Mouse (Mus musculus): ENCODE measurements at regions not wholly inside any gene's neighbourhood (a gene's known extent, or its start where the extent isn't known, plus 50 kb on each side); places are given as distances from the start of the nearest gene placed in this dataset.

DNA sequence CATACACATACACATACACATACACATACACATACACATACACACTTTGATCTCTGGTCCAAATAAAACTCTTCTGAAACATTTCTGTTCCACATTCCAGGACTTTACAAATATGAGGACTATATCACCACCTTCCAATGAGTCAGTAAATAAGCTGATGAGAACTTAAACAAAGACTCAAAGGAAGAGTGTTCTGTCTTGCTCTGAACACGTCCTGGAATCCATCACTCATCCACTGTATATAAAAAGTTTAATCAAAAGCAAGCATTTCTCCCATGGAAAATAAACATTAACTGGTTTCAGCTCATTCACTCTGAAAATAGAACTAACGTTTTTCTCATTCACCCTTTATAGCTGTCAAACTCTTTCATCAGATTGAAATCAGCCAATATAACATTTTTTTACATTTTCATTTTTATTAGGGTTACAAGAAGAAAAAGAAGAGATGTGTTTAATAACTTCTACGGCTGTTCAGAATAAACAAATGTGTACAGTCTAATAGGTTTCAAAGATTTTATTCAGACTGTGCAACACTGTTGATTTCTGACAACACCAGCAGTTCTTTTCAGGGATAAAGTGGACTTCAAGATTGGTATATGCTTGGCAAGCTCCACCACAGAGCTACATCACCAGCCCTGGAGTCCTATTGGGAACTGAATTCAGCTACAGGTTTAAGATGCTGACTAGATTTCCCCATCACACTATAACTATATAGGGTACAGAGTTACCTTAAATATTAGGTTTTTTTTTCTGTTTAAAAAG lies 151.0 kb upstream of the Tmtc1 start:
- H3K4me3 ChIP-seq, result no peak overlapping the region
- 71% methylated on average over 3 of the region's 3 CpGs for whole genome bisulfite sequencing

GRCm38 (mm10) chr6:148588971-148589370 lies 144.8 kb upstream of the Tmtc1 start:
- Histone ChIP-seq H3K36me3 (replicated peaks) (no peaks in the 10 kb centered on the region), H3K27me3 (replicated peaks; ENCODE audit: low read depth, poor library complexity, severe bottlenecking) (no peaks in the 10 kb centered on the region), H3K4me1 (no peaks in the 10 kb centered on the region), H3K4me3 (no peak overlapping the region), H3K9me3 (no peaks in the 10 kb centered on the region), H3K27ac (replicated peaks) (no peak overlapping the region)
- WGBS, result 79% methylated on average over 4 of the region's 4 CpGs
- DNase-seq (ENCODE audit: low spot score), result no peak

More for the DNA sequence above, 151.0 kb upstream of the Tmtc1 start:
- Histone ChIP-seq H3K36me3 (replicated peaks) (no peaks in the 10 kb centered on the region), H3K27me3 (replicated peaks; ENCODE audit: low read depth, poor library complexity, severe bottlenecking) (peaks cover 8% of the 10 kb centered on the region; the same call in 1 of the 2 replicates), H3K27ac (replicated peaks) (no peak overlapping the region), H3K9me3 (no peaks in the 10 kb centered on the region), H3K4me1 (peaks cover 18% of the 10 kb centered on the region)
- DNase-seq (ENCODE audit: low spot score), result no peak

GRCm38 (mm10) chr6:148586439-148587321 lies 142.5 kb upstream of the Tmtc1 start:
- no peaks in the 10 kb centered on the region for H3K9me3 ChIP-seq
- WGBS, result 83% methylated on average over 10 of the region's 10 CpGs
- no peak overlapping the region for H3K27ac ChIP-seq (replicated peaks)
- no peaks in the 10 kb centered on the region for H3K27me3 ChIP-seq (replicated peaks; ENCODE audit: low read depth, poor library complexity, severe bottlenecking)
- DNase-seq (ENCODE audit: low spot score), result no peak
- H3K36me3 ChIP-seq (replicated peaks), result no peaks in the 10 kb centered on the region
- H3K4me3 ChIP-seq, result no peak overlapping the region
- no peaks in the 10 kb centered on the region for H3K4me1 ChIP-seq

DNA sequence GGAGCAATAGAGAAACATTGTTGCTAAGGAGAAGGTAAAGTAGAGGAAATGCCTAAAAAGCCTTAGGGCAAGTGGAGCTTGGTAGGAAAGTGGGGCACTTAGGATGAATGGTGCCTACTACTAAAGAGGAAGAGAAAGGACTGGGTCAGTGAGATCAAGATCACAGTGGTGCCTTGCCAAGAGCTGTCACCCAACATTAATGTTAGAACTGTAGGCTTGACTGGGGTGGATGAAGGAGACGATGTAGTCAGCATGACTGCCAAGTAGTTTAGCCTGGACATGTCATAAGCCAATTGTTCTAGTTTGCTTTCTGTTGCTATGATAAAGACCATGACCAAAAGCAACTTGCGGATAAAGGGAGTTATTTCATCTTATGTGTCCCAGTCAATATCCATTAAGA lies 139.9 kb upstream of the Tmtc1 start:
- H3K27me3 ChIP-seq (replicated peaks; ENCODE audit: low read depth, poor library complexity, severe bottlenecking), result no peaks in the 10 kb centered on the region
- H3K36me3 ChIP-seq (replicated peaks), result no peaks in the 10 kb centered on the region
- no peaks in the 10 kb centered on the region for H3K9me3 ChIP-seq
- H3K4me3 ChIP-seq, result no peak overlapping the region
- DNase-seq (ENCODE audit: low spot score), result no peak
- no peak overlapping the region for H3K27ac ChIP-seq (replicated peaks)
- WGBS, result 87% methylated on average over 2 of the region's 2 CpGs
- H3K4me1 ChIP-seq, result no peaks in the 10 kb centered on the region

- no peaks in the 10 kb centered on the region for H3K27me3 ChIP-seq (replicated peaks; ENCODE audit: low read depth, poor library complexity, severe bottlenecking)
- 83% methylated on average over 3 of the region's 3 CpGs for WGBS
These were observed 134.1 kb upstream of the Tmtc1 start for GRCm38 (mm10) chr6:148578281-148578680.

GRCm38 (mm10) chr6:148577663-148578062 lies 133.5 kb upstream of the Tmtc1 start:
- no peak for DNase-seq (ENCODE audit: low spot score)
- Histone ChIP-seq H3K4me1 (no peaks in the 10 kb centered on the region), H3K27me3 (replicated peaks; ENCODE audit: low read depth, poor library complexity, severe bottlenecking) (no peaks in the 10 kb centered on the region), H3K36me3 (replicated peaks) (no peaks in the 10 kb centered on the region), H3K4me3 (no peak overlapping the region), H3K27ac (replicated peaks) (no peak overlapping the region), H3K9me3 (no peaks in the 10 kb centered on the region)
- 82% methylated on average over 3 of the region's 3 CpGs for WGBS

More at GRCm38 (mm10) chr6:148578281-148578680, 134.1 kb upstream of the Tmtc1 start:
- Histone ChIP-seq H3K9me3 (no peaks in the 10 kb centered on the region), H3K36me3 (replicated peaks) (no peaks in the 10 kb centered on the region), H3K27ac (replicated peaks) (no peak overlapping the region), H3K4me3 (no peak overlapping the region), H3K4me1 (no peaks in the 10 kb centered on the region)
- DNase-seq (ENCODE audit: low spot score), result no peak

- 89% methylated on average over 7 of the region's 7 CpGs for WGBS
- no peak for DNase-seq (ENCODE audit: low spot score)
- Histone ChIP-seq H3K36me3 (replicated peaks) (no peaks in the 10 kb centered on the region), H3K9me3 (no peaks in the 10 kb centered on the region), H3K4me1 (no peaks in the 10 kb centered on the region), H3K27ac (replicated peaks) (no peak overlapping the region), H3K4me3 (no peak overlapping the region), H3K27me3 (replicated peaks; ENCODE audit: low read depth, poor library complexity, severe bottlenecking) (no peaks in the 10 kb centered on the region)
These were observed 130.7 kb upstream of the Tmtc1 start for GRCm38 (mm10) chr6:148574742-148575453.

- DNase-seq (ENCODE audit: low spot score), result no peak
- no peaks in the 10 kb centered on the region for H3K9me3 ChIP-seq
- no peak overlapping the region for H3K27ac ChIP-seq (replicated peaks)
- H3K36me3 ChIP-seq (replicated peaks), result no peaks in the 10 kb centered on the region
- WGBS, result 83% methylated on average over 5 of the region's 5 CpGs
- H3K27me3 ChIP-seq (replicated peaks; ENCODE audit: low read depth, poor library complexity, severe bottlenecking), result no peaks in the 10 kb centered on the region
- H3K4me3 ChIP-seq, result no peak overlapping the region
- no peaks in the 10 kb centered on the region for H3K4me1 ChIP-seq
These were observed 128.0 kb upstream of the Tmtc1 start for GRCm38 (mm10) chr6:148572201-148572600.

- H3K36me3 ChIP-seq (replicated peaks), result no peaks in the 10 kb centered on the region
- DNase-seq (ENCODE audit: low spot score), result no peak
- H3K27ac ChIP-seq (replicated peaks), result no peak overlapping the region
- no peaks in the 10 kb centered on the region for H3K9me3 ChIP-seq
- WGBS, result 82% methylated on average over 3 of the region's 3 CpGs
- no peak overlapping the region for H3K4me3 ChIP-seq
- H3K27me3 ChIP-seq (replicated peaks; ENCODE audit: low read depth, poor library complexity, severe bottlenecking), result no peaks in the 10 kb centered on the region
- H3K4me1 ChIP-seq, result no peaks in the 10 kb centered on the region
These were observed 127.5 kb upstream of the Tmtc1 start for GRCm38 (mm10) chr6:148571651-148572050.

- H3K4me1 ChIP-seq, result 0 out of 2 replicates have a peak, but pooled peaks cover 7% of the 10 kb centered on the region
- no peak for DNase-seq (ENCODE audit: low spot score)
- H3K4me3 ChIP-seq, result no peak overlapping the region
- no peaks in the 10 kb centered on the region for H3K27me3 ChIP-seq (replicated peaks; ENCODE audit: low read depth, poor library complexity, severe bottlenecking)
- H3K9me3 ChIP-seq, result no peaks in the 10 kb centered on the region
- no peaks in the 10 kb centered on the region for H3K36me3 ChIP-seq (replicated peaks)
- WGBS, result 70% methylated on average over 2 of the region's 2 CpGs
- H3K27ac ChIP-seq (replicated peaks), result no peak overlapping the region
These were observed 120.0 kb upstream of the Tmtc1 start for GRCm38 (mm10) chr6:148564146-148564545.

DNA sequence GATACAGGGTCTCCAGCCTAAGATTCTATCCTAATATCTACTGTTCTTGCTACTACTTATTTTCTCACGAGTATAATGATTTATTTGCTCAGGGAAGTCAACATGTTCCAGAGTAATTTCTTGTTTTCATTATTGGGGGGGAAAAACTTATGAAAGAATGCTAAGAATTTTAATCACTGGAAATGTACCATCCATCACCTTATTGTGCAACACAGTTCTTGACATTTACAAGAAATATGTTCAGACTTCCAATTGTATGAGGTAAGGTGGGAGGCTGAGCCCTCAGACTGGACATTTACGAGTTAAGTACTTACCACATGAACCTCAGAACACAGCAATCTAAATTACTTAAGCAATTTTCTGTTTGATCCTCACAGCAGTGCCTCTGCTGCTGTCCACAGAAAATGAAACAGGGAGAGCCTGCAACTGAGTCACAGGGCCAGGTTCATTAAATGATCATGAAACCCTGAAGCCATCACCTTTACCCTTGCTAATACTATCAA lies 118.1 kb upstream of the Tmtc1 start:
- Histone ChIP-seq H3K4me1 (0 out of 2 replicates have a peak, but pooled peaks cover 7% of the 10 kb centered on the region), H3K27ac (replicated peaks) (no peak overlapping the region), H3K9me3 (no peaks in the 10 kb centered on the region), H3K27me3 (replicated peaks; ENCODE audit: low read depth, poor library complexity, severe bottlenecking) (no peaks in the 10 kb centered on the region), H3K36me3 (replicated peaks) (no peaks in the 10 kb centered on the region), H3K4me3 (no peak overlapping the region)
- WGBS, result 77% methylated on average over 2 of the region's 2 CpGs
- no peak for DNase-seq (ENCODE audit: low spot score)

DNA sequence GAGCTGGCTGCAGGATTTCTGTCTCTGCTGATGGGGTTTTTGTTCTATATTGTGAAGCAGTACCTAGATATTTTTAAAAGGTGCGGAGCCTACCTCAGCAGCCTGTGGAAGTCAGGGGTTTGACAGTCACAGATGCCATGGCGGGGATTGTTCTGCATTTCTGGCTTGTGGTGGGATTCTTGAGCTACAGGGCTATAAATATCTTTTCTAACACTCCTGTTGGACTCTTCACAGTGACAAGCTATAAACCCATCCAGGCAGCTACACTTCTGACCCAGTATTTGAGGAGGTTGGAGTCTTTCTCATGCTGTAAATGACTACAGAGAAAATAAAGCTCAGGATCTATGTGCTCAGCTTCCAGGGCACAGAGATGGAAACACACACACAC lies 112.3 kb upstream of the Tmtc1 start:
- no peak for DNase-seq (ENCODE audit: low spot score)
- Histone ChIP-seq H3K27ac (replicated peaks) (no peak overlapping the region), H3K9me3 (no peaks in the 10 kb centered on the region), H3K27me3 (replicated peaks; ENCODE audit: low read depth, poor library complexity, severe bottlenecking) (no peaks in the 10 kb centered on the region), H3K36me3 (replicated peaks) (no peaks in the 10 kb centered on the region), H3K4me1 (peaks cover 7% of the 10 kb centered on the region; the same call in 1 of the 2 replicates), H3K4me3 (no peak overlapping the region)
- WGBS, result 87% methylated on average over 2 of the region's 2 CpGs
